Mouse (Mus musculus): ENCODE measurements around the gene Uqcrc1. TPM values are rescaled to one million over a fixed set of nuclear protein-coding genes. Genes with fewer than 3 reads are reported as not detected.

Gene Uqcrc1
- 116 and 123 TPM in 2 replicates for polyA plus RNA-seq (2012; ENCODE audit: insufficient read depth, insufficient read length, missing spikeins)

DNA sequence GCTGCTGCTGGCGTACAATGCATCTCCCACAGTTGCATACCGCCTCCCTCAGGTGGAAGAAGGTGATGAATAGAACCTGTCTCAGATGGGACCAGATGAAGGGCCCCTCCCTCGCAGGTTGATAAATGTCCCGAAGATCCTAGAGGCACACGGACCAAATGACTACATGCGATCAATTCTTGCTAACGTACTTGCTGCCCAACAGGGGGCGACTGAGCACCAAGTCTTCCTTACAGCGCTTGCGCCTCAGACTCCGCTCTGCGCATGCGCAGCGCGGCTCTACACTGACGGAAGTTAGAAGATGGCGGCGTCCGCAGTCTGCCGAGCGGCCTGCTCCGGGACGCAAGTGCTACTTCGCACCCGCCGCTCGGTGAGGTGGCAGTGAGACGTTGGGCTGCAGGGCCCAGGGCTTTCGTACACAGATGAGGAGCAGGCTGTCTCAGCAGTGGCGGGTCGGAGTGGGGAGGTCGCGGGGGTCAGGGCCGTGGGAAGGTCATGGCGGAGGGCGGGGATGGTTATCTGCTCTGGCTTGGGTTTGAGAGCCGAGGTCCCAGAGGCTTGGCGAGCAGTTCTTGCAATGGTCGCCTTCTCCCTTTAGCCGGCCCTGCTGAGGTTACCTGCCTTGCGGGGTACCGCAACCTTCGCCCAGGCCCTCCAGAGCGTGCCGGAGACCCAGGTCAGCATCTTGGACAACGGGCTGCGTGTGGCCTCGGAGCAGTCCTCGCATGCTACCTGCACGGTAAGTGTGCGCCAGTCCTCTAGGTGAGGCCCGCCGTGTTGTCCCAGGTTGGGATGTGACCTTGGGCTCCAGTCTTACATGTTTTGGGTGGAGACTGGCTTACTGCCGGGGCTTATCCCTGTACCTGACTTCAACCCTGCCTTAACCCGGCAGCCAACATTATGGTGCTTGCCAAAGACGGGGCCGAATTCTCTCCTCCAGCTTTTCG lies at the start of gene Uqcrc1:
Gene Uqcrc1, plus strand, starts transcription at position 216 of the 947 bp plus-strand sequence.
- H3K27ac ChIP-seq (ENCODE audit: insufficient read depth, low read depth, low read length) = peak within 1 kb of the TSS; percentile 56
- H3K4me3 ChIP-seq (ENCODE audit: insufficient read depth, low read length) = peak within 1 kb of the TSS; percentile 93
- 0 out of 2 replicates have a peak, but pooled peaks cover 2% of the 10 kb centered on the region for H3K4me1 ChIP-seq (ENCODE audit: control insufficient read depth, insufficient read depth, low read length)
- peak; percentile 67 for TF ChIP-seq CTCF (IDR thresholded peaks at IDR 0.05; ENCODE audit: low read depth, low read length)
- TF ChIP-seq POLR2A (IDR thresholded peaks at IDR 0.05; ENCODE audit: borderline replicate concordance, low read depth, low read length) = no peak

DNA sequence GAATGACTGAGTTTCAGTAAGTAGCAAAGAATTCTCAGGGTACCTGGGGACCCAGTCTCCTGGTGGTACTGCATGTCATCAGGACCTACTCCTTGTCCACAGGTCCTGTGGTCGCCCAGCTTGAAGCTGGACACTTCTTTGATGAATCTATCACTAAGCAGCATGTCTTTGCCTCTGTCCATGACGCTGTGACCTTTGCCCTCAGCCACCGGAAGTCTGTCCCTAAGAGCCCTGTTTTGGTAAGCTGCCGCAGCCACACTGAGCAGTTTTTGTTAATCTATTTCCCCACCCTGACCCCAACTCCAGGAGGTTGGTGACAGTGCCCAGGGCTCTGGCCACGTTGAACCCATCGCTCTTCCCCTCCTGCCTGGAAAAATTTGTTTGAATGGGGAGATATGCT lies 24.1 kb upstream of the Uqcrc1 start:
- no peak overlapping the region for H3K27ac ChIP-seq (ENCODE audit: insufficient read depth, low read depth, low read length)
- TF ChIP-seq CTCF (IDR thresholded peaks at IDR 0.05; ENCODE audit: low read depth, low read length) = no peak
- no peak for TF ChIP-seq POLR2A (IDR thresholded peaks at IDR 0.05; ENCODE audit: borderline replicate concordance, low read depth, low read length)
- H3K4me3 ChIP-seq (ENCODE audit: insufficient read depth, low read length) = no peak overlapping the region
- no peaks in the 10 kb centered on the region for H3K4me1 ChIP-seq (ENCODE audit: control insufficient read depth, insufficient read depth, low read length)

DNA sequence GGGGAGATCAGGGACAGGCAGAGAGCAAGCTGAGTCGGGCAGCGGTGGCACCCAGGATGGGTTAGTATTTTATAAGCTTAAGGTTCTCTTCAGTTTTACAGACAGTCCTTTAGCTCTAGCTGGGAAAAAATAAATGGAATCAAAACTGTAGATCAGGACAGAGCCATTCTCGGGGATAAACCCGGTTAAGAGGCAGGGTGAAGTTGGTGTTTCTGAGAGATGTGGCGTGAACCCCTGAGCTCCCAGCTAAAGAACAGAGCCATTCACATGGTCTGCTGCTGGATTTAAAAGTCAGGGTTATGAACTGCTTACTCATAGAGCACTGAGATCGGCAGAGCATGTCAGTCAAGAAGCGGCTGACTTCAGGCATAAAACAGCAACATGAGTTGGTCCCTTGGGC lies 23.3 kb upstream of the Uqcrc1 start:
- TF ChIP-seq POLR2A (IDR thresholded peaks at IDR 0.05; ENCODE audit: borderline replicate concordance, low read depth, low read length) = no peak
- no peak for TF ChIP-seq CTCF (IDR thresholded peaks at IDR 0.05; ENCODE audit: low read depth, low read length)
- no peak overlapping the region for H3K4me3 ChIP-seq (ENCODE audit: insufficient read depth, low read length)
- no peaks in the 10 kb centered on the region for H3K4me1 ChIP-seq (ENCODE audit: control insufficient read depth, insufficient read depth, low read length)
- no peak overlapping the region for H3K27ac ChIP-seq (ENCODE audit: insufficient read depth, low read depth, low read length)

DNA sequence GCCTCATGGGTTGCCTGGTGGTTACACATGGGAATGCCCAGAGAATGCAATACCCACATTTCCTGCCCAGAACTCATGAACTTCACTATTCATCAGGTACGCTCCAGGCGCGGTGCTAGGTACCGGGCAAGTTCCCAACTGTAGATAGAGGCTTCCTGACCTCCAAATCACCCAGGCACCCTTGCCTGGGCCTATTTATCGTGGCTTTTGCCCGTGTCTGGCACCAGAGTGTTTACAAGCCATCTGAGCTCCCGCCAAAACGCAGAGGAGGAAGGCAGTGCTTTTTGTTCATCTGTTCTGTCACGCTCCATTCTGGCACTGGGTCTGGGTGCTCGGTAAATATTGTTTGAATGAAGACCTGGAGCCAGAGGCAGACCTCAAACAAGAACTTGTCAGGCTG lies 22.8 kb upstream of the Uqcrc1 start:
- Histone ChIP-seq H3K4me1 (ENCODE audit: control insufficient read depth, insufficient read depth, low read length) (no peaks in the 10 kb centered on the region), H3K4me3 (ENCODE audit: insufficient read depth, low read length) (no peak overlapping the region), H3K27ac (ENCODE audit: insufficient read depth, low read depth, low read length) (no peak overlapping the region)
- TF ChIP-seq CTCF (IDR thresholded peaks at IDR 0.05; ENCODE audit: low read depth, low read length) (no peak), POLR2A (IDR thresholded peaks at IDR 0.05; ENCODE audit: borderline replicate concordance, low read depth, low read length) (no peak)

DNA sequence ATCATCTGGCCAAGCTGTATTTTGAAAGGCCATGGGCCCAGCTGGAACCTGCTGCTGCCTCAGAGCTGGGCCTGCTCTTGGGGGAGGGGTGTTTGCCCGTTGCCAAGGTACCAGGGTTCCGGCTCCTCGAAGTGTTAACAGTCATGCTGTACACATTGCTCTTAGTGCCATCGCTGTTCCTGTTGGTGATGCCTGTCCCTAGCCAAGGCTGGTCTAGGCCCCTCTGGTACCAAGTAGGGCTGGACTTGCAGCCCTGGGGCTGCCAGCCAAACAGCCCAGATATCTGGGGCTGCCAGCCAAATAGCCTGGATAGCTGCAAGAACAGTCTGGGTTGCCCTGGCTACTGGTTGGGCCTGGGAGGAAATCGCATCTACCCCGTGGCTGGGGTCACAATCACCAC lies 21.9 kb upstream of the Uqcrc1 start, which contains the start of gene Tmem89:
Gene Tmem89, plus strand, starts transcription at position 129 of the 400 bp plus-strand sequence.
- no peaks in the 10 kb centered on the region for H3K4me1 ChIP-seq (ENCODE audit: control insufficient read depth, insufficient read depth, low read length)
- no peak for TF ChIP-seq CTCF (IDR thresholded peaks at IDR 0.05; ENCODE audit: low read depth, low read length)
- no peak for TF ChIP-seq POLR2A (IDR thresholded peaks at IDR 0.05; ENCODE audit: borderline replicate concordance, low read depth, low read length)
- H3K4me3 ChIP-seq (ENCODE audit: insufficient read depth, low read length) = no peak within 1 kb of the TSS
- no peak within 1 kb of the TSS for H3K27ac ChIP-seq (ENCODE audit: insufficient read depth, low read depth, low read length)

DNA sequence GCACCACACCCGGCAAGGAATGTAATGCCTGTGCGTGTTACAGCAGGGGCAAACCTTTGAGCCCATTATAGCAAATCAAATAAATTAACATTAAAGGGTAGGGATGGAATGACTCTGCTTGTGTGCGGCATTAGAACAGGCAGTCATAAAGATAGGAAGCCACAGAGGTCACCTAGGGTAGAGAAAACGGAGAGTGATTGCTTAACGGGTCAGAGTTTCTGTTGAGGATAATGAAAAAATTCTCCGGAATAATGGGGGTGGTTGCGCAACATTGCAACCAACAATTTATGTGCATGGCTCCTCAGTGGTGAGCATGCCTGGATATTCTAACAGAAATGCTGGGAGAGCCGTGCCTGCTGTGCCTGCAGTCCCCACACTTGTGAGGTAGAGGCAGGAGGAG lies 10.5 kb upstream of the Uqcrc1 start:
- peaks cover 5% of the 10 kb centered on the region for H3K4me1 ChIP-seq (ENCODE audit: control insufficient read depth, insufficient read depth, low read length)
- TF ChIP-seq POLR2A (IDR thresholded peaks at IDR 0.05; ENCODE audit: borderline replicate concordance, low read depth, low read length) = no peak
- TF ChIP-seq CTCF (IDR thresholded peaks at IDR 0.05; ENCODE audit: low read depth, low read length) = no peak
- no peak overlapping the region for H3K4me3 ChIP-seq (ENCODE audit: insufficient read depth, low read length)
- H3K27ac ChIP-seq (ENCODE audit: insufficient read depth, low read depth, low read length) = no peak overlapping the region

DNA sequence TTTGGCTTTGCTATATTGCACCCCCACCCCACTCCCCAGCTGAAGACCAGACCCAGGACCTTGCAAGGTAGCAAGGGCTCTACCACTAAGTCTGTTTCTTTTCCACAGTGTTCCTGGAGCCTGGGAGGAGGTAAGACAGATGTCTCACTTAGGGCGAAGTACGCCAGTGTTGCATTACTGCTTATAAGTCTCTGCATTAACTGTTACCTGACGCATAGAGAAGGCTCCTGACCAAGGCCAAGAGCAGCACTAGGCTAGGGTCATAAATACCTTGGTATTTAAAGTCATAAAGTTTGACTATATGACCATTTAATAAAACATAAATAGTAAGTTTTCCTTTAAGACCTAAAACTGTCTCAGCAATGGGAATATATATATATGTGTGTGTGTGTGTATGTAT lies 8.0 kb upstream of the Uqcrc1 start:
- Histone ChIP-seq H3K27ac (ENCODE audit: insufficient read depth, low read depth, low read length) (no peak overlapping the region), H3K4me1 (ENCODE audit: control insufficient read depth, insufficient read depth, low read length) (peaks cover 5% of the 10 kb centered on the region)
- no peak for TF ChIP-seq CTCF (IDR thresholded peaks at IDR 0.05; ENCODE audit: low read depth, low read length)
- TF ChIP-seq POLR2A (IDR thresholded peaks at IDR 0.05; ENCODE audit: borderline replicate concordance, low read depth, low read length) = no peak

DNA sequence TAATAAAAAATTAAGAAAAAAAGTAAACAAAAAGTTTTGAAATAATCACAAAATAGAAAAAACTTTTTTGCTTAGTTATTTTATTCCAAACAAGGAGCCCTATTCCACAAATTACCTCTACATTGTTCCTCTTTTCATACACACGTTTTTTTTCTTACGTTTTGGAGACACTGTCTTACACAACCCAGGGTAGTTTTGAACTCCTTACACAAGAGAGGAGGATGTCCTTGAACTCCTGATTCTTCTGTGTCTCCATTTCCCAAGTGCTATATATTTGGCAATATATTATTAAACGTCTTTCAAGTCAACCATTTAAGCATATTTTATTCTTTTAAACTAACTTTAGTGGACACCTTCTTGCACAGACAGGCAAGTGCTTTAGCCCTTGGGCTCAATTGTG lies 442 bp upstream of the Uqcrc1 start:
- no peak overlapping the region for H3K27ac ChIP-seq (ENCODE audit: insufficient read depth, low read depth, low read length)
- H3K4me1 ChIP-seq (ENCODE audit: control insufficient read depth, insufficient read depth, low read length) = 0 out of 2 replicates have a peak, but pooled peaks cover 2% of the 10 kb centered on the region
- H3K4me3 ChIP-seq (ENCODE audit: insufficient read depth, low read length) = no peak overlapping the region
- TF ChIP-seq CTCF (IDR thresholded peaks at IDR 0.05; ENCODE audit: low read depth, low read length) (no peak), POLR2A (IDR thresholded peaks at IDR 0.05; ENCODE audit: borderline replicate concordance, low read depth, low read length) (no peak)

More for the DNA sequence above, 8.0 kb upstream of the Uqcrc1 start:
- no peak overlapping the region for H3K4me3 ChIP-seq (ENCODE audit: insufficient read depth, low read length)

DNA sequence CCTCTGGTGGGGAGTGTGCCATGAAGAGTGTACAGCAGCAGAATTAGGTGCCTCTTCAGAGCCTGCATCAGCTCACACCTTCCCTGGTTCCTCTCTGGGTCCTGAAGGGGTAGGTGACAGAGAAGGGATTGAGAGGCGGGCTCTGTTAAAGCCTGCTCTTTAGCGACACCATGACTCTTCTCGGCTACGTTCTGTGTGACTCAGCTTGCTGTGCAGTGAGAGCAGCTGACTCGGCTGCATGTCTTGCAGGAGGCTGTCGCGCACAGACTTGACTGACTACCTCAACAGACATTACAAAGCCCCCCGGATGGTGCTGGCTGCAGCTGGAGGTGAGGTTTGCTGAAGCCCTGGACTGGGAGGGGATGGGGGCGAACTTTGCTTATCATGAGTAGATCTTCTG lies 8.7 kb downstream of the Uqcrc1 start:
- TF ChIP-seq CTCF (IDR thresholded peaks at IDR 0.05; ENCODE audit: low read depth, low read length) (no peak), POLR2A (IDR thresholded peaks at IDR 0.05; ENCODE audit: borderline replicate concordance, low read depth, low read length) (no peak)
- no peak overlapping the region for H3K27ac ChIP-seq (ENCODE audit: insufficient read depth, low read depth, low read length)
- no peaks in the 10 kb centered on the region for H3K4me1 ChIP-seq (ENCODE audit: control insufficient read depth, insufficient read depth, low read length)
- H3K4me3 ChIP-seq (ENCODE audit: insufficient read depth, low read length) = no peak overlapping the region

DNA sequence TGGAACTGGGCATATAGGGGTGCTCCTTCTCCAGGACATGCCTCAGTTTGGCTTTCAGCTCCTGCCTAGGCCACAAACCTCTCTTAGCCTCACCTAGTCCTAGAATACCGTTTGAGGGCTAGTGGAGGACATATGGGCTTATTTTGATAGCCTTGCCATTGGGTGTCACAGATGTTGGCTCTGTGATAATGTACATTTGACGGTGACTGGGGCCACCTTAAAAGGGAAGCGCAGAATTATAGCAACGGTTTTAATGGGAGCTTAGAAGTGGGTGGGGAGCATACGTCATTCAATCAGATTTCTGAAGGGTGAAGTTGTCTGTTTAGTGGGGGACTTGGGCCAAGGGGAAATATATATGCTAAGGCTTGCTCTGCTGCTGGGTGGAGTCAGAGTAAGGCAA lies 9.2 kb downstream of the Uqcrc1 start:
- no peak overlapping the region for H3K4me3 ChIP-seq (ENCODE audit: insufficient read depth, low read length)
- no peak overlapping the region for H3K27ac ChIP-seq (ENCODE audit: insufficient read depth, low read depth, low read length)
- TF ChIP-seq POLR2A (IDR thresholded peaks at IDR 0.05; ENCODE audit: borderline replicate concordance, low read depth, low read length) = no peak
- no peak for TF ChIP-seq CTCF (IDR thresholded peaks at IDR 0.05; ENCODE audit: low read depth, low read length)
- no peaks in the 10 kb centered on the region for H3K4me1 ChIP-seq (ENCODE audit: control insufficient read depth, insufficient read depth, low read length)
